Mouse (Mus musculus) kidney, postnatal 14 days (tissue): Measurements from ENCODE around the gene Trak1.
A peak's percentile ranks its signal among the peaks of the same experiment; 100 is the strongest.

ENCODE experiments used
- DNase-seq: peaks from one replicate; pipeline ENCODE4 v3.0.0; 2022; ENCODE audit warnings: mixed read lengths

Trak1 gene

DNA sequence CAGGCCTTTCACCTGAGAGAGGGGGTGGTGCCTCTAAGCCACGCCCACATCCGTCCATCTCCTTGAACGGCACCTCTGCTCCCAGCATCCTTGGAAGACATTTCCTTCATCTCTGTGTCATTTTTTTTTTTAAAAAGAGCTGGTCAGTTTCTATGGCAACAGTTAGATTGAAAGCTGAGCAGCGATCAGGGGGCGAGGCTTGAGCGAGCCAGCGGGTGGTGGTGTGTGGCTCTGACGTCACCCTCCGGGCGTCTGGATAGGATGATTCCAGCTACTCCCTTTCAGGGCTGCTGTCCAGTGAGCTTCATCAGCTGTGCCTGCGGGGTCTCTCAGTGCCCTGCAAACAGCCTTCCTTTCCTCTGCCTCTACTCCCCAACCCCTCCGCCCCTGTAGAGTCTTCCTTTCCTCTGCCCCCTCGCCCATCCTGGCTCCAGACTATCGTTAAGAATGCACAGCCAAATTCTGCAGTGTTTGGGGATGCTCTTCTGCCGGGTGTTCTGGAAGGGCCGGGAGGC is 105.9 kb downstream of the Trak1 start:
- DNase-seq: peak; percentile 80

DNA sequence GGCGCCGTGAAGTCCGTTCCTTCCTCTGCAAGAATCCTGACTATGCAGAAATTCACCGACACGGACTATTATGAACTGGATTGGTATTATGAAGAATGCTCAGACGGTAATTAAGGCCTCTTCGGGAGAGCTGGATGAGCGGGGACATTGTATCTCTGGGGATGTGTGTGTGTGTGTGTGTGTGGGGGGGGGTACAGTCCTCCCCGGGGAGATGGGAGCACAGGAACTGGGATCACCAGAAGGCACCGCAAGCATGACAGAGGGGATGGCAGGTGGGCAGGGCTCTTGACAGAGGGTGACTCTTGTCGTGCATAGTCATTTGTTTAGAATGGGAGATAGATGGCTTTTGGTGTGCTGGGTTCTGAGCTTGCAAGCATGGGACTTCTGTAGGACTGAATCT is 106.4 kb downstream of the Trak1 start:
- no peak for DNase-seq

DNA sequence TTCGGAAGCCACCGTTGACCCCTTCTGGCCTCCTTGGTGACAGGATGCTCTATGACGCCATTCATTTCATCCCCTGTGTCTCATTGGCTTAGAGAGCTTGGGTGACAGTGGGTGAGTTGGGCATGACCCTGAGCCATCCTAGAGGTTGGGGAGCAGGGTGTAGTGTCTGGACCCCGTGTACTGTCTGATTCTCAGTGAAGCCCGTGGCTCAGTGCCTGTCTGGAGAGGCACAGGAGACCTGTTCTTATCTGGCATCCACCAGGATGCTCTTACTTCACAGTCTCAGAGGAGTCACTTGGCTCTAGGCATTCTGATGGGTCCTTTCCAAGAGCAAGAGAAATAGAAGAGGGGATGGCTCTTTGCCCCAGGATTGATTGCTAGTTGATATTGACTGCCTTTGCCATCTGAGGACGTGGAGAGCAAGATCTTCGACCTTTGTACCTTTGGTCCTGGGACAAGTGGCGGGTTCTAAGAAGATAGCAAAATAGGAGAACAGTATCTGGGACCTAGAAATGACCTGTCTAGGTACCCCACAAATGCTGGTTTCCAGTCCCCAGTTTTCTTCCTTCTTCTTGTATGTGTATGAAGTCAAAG is 107.9 kb downstream of the Trak1 start:
- DNase-seq: no peak

DNA sequence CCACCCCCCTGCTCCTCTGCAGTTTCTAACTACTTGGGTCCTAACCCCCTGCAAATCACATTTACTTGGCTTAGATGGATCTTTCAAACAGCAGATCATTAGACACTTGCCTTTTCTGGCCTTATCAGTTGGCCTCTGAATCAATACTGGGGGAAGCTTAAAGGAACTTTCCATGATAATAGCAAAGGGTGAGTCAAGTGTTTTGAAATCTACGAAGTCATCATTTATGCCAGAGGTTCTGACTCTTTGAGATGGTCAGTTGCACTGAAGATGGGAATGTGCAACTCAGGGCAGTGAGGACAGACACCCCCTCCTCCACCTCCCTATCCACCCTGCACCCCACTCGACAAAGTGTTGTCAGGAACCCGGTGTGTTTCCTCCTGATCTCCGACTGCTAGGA is 108.5 kb downstream of the Trak1 start:
- DNase-seq: no peak

DNA sequence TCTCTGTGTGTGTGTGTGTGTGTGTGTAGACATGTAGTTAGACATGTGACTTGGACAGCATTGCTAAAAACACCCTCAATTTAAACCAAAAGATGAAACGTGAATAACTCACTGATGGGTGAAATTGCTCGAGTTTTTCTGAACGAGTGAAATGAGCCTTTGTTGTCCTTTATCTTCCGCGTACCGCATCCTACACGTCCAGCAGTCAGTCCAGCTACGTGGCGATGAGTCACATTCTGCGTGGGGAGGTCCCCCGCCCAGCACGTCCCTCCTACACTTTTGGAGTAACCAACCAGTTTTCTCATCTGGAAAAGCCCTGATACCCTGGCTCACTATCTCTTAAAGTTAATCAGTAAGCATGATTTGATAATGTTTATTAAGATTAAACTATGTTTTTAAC is 116.9 kb downstream of the Trak1 start:
- DNase-seq: no peak

DNA sequence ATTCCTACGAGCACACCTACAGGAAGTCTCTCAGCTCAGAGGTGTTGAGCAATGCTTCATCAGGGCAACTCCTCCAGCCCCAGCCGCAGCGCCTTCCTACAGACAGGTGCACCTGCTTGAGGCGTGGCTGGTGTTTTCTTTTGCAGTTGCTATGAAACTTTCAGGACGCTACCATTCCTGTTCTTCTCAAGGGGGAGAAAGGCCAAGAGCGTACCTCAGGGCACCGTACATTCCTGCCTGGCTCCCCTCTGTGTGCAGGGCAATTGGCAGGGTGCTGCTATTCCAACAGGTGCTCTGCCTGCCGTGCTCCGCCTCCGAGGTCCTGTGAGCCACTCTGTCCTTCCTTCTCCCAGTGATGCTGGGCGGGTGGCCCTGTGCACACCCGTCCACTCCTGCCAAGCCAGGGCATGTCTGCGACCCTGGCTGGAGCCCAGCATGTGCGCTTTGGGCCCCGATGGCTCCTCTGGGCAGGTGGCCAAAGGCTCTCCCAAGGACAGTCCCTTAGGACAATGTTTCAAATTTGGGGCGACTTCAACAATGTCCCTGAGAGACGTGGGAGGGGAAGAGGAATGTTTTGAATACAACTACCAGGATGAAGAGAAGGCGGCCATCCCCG is 118.4 kb downstream of the Trak1 start:
- DNase-seq: peak; percentile 68

DNA sequence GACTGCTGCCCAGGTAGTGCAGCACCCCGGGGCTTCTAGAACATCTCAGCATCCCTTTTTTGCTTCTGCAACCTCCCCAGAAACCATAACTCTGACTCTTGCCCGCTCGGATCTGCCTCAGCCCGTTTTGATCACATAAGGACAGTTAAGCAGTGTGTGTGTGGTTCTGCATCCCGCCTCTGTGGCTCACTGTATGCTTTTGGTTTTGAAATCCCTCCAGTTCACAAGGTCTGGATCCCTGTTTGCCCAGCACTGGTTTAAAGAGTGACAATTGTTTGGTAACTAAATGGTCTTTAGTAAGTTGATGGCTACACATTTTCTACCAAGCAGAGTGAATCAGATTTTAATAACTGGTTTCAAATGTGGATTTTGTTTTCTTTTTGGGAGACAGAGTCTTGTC is 119.2 kb downstream of the Trak1 start:
- no peak for DNase-seq

DNA sequence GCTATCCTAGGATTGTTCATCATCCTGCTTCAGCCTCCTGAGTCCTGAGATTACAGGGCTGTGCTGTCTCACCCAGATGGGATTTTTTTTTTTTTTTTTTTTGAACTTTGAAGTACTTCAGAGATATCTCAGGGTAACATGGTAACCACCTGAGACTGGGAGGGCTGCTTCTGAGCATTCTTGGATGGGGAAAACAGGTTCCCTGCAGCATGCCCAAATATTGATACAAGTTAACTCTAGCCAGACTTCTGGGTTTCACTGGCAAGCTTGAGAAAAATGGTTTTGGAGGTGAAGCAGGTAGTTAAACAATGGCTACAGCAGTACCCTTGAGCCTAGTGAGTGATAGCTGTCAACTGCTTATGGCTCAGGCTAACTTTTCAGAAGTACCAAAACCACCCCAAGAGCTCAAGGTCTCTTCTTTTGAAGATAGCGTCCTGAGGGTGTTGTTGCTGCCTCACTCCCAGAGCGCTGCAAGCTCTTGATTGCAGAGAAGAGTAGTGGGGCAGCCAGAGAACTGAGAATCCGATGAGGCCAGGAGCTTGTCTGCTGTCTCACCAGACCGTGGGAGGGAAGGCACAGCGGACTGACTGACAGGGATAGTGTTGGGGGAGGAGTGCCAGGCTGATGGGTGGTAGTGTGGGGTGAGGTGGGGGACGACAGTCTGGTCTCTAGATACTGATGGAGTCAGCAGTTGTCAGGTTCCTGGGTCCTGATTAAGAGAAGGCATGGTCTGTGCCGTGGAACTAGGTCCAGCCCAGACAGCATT is 119.8 kb downstream of the Trak1 start:
- no peak for DNase-seq

DNA sequence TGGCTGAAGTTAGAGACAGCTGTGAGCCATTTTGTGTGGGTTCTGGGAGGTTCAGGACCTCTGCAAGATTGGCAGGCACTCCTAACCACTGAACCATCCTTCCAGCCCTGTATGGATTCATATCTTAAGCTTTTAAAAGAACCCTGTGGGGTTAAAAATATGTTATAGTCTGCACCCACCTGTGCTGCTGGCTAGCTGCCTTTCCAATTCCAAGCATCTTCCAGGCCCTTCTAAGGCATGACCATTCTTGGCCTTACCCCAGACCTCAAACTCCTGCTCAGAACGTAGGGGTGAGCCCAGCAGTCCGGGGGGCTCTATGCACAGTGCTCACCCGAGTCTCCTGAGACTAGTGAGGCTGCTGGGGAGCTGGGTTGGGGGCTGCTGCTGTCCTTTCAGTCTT is 121.7 kb downstream of the Trak1 start:
- DNase-seq: no peak

DNA sequence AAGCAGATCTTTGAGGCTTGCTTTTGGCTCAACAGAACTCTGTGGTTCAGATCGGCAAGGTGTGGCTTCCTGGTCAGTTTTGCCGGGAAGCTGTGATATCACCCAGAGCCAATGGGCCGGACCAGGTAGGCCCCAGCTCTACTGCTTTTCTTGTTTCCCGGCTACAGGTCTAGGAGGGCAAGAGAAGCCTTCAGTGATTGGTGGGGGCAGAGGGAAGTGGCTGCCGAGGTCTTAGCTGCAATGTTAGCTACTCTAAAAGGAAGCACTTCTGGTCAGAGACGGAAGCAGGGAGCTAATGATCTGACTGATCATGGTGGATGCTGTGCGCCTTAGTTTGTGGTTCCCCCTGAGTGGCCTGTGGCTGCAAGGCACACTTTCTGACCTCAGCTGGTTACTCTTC is 122.3 kb downstream of the Trak1 start:
- DNase-seq: no peak

DNA sequence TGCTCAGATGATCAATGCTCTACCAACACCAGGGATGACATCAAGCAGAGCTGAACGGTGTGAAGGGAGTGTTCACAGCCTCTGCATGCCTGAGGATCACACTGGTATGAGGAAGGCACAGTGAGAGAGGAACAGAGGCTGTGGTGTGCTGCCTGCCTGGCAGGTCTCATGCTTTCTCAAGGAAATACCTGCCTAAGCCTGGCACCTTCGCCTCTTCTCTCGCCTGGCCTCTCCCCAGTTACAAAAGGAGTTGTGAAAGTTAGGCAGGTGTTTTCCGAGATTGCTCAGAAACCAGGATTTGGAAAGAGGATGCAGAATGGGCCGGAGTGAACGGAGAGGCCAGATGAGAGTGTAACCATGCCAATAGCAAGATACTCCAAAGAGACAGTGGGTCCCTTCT is 123.5 kb downstream of the Trak1 start:
- DNase-seq: peak; percentile 3

DNA sequence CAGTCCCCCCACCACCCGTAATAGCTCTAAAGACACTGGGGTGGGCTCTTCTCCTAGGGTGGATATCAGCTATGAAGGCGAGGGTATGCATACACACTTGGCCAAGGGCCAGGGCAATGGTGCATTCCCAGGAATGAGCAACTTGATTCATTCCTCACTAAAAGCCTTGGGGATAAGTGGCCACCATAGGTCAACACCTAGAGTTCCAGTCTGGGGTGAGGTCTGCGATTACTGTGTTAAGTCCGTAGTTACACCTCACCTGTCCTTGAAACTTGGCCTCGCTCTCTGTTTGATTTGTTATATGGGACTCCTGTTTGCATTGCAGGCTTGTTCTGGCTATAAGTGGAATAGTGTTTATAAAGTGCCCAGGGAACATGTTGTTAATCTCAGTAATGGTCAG is 125.1 kb downstream of the Trak1 start:
- DNase-seq: peak; percentile 53

DNA sequence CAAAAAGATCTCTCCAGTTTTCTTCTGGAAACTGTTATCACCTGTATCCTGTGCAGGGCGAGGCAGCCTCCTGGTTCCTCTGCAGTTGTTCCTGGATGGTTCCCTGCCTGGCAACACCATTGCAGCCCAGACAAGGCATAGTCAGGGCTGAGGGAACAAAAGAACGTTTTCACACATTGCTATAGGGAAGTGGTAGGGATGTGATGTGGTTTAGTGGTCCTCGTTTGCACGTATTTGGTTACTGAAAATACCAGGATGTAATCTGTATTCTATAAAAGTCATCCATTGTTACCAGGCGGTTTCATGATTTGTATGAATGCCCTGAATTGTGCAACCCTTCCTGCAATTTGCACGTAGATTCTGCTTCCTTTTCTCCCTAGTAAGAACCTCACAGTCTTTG is 126.3 kb downstream of the Trak1 start:
- DNase-seq: no peak

DNA sequence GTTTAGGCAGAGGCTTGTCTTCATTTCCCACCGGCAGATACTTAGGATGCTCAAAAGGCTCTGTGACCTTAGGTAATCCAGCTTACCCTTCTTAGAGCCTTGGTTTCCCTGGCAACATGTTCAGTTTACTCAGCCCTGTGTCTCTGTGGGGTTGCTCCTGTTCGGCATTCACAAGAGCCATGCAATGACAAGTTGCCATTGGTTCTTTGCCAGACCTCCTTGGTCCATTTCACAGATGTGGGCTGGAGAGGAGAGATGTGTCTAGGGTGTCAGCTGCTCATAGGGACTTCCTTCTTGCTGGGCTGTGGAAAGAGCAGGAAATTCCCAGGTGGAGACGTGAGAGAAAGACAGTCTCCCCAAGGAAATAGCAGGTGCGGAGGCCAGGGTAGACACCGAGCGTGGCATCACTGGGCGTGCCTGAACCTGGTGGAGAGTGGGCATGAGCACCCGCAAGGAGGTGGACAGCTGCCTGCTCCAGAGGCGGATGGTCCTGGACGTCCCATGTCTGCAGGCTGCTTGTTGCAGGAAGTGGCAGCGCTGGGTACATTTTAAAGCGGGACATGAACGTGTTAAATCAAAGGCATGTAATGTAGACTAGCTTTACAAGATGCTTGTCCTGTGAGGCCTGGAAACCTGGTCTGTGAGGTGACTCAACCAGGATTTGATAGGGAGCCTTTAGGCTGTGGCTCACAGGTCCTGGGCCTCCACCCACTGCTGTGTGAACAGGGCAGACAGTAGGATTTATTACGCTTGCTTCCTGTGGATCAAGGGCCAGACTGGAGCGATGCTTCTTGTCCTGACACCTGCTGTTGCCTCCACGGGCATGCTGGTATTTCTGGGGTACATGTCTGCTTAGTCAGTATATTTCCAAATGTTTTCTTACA is 127.2 kb downstream of the Trak1 start:
- no peak for DNase-seq

DNA sequence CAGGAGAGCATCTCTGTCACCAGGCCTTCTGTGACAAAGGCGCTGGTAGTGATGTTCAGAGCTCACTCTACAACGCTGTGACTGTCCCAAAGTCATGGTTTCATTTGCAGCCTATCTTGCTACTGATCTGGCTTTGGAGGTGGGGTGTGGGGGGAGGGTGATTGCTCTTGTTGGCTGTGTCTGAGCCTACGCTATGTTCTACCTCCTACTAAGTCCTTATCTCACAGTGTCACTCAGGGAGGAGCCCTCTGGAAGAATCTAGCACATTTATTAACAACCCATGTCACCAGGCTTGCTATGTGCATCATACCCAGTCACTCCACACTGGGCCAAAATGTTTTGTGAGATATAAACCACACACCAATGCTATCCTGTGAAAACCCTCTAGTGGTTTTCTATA is 129.1 kb downstream of the Trak1 start:
- no peak for DNase-seq

DNA sequence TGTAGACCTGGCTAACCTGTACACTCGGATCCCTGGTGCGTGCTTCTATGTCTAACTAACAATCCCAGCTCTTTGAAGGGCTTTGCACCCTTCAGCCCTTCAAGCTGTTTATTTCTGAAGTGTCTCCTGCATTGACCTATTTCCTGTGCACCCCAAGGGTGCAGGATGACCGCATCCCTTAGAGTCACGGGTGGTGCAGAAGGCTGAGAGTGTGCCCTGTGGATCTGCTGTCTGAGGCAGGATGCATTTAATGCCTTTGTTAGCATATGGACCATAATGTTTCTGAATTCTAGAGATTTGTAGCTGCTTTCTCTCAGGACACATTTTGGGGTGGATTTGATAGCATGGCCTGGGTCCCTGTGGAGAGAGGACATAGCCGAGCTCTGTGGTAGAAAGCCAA is 129.6 kb downstream of the Trak1 start:
- no peak for DNase-seq

DNA sequence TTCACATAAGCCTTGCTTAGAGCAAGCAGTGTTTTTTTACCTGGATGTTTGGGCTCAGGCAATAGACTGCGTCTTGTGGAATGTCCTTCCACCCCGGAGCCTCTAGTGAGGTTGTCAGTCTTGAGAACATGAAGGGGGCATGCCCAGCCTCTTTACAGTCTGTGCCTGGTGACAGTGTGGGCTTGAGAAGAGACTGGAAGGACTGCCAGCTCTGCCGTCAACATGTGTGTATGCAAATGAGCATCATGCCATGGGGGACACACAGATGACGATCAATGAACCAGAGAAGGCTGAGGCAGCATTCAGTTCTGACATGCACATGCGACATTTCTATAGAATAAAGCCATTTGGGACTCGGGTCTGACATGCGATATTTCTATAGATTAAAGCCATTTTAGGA is 132.3 kb downstream of the Trak1 start:
- DNase-seq: no peak

DNA sequence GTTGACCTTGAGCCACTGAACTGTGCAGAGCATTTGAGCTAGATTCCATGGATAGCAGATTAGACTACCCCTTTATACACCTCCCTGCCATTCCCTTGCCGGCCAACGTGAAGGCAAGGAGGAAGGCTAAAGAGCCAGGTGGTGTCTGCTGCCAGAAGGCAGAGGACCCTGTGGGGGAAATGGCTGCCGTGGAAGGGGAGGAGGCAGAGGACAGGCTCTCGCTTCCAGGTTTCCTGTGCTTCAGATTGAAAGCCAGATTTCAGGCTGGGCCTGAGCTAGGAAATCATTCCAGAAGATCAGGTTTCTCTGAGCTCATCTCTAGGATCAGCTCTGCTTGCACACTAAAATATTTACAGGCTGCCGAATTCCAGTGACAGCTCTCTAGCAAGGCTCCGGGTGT is 133.1 kb downstream of the Trak1 start:
- DNase-seq: no peak

DNA sequence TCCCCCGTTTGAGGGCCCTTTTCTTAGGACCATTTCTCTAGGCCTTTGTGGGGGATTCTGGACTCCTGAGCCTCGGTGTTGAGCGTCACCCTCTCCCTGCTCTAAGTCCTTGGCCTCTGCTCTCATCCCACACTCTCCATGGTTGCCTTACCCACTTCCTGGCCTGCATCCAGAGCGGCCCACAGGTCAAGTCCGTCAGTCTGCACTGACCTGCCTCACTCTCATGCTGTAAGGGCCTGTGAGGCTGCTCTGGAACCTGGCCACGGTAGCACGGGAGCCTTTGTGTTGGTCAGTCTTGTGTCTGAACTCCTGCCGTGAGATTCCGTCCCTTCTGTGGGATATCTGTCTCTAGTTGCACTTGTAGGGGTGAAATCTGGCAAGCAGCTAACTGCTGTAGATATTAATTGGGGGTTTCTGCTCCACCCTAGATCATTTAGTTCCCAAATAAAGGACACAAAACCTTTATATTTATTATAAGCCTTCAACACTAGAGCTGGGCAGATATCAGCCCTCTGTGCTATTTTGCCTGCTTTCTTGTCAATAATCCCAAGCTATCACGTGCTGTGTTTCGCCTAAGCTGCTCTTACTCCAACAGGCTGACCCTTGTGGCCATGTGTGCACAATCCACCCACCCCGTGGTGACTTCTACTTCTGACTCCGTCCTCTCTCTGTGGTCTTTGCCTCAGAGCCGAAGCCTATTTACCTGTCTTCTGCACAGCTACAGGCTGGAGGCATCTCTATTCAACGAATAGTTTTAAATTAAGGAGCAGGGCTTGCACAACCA is 136.6 kb downstream of the Trak1 start:
- DNase-seq: peak; percentile 59

DNA sequence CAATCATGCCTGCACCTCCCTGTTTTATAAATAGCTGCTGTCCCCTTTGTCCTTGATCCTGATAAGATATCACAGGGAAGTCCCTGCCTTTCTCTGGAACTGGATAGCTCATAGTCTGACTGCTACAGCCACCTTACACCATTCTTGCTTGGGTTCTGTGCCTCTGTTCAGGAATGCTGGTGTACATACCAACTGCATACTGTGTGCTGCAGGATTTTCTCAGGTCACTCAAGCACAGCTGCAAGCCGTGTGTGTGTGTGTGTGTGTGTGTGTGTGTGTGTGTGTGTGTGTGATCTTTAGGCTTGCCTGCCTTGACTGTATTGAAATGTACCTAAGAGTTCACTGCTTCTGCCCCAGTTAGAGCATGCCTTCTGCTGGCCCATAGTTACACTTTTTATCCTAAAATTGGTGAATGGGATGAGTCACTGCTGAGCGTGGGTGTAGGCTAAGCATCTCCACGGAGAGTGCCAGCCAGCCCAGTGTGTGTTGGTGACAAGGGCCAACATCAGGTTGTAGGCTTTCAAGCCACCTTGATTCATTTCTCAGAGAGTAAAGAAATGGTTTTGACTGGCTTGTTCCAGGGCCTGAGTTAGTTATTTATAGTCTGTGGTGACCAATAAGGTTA is 138.1 kb downstream of the Trak1 start:
- no peak for DNase-seq

DNA sequence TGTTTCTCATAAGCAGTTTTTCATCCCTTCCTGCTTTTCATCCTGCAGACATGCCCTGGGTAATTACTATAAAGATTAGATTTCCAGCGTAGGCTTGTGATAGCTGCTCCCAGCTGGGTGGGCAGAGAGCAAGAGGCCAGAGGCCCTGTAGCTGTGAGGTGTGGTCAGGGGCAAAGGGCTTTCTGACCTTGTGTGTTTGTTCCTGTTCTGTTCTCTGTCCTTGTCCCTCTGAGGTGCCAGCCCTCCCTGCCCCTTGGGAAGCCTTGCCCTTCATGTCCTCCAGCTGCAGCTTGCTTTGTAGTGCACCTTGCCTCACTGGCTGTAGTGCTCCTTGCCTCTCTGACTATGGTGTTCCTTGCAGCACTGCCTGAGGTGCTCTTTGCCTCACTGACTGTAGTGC is 139.2 kb downstream of the Trak1 start:
- no peak for DNase-seq

DNA sequence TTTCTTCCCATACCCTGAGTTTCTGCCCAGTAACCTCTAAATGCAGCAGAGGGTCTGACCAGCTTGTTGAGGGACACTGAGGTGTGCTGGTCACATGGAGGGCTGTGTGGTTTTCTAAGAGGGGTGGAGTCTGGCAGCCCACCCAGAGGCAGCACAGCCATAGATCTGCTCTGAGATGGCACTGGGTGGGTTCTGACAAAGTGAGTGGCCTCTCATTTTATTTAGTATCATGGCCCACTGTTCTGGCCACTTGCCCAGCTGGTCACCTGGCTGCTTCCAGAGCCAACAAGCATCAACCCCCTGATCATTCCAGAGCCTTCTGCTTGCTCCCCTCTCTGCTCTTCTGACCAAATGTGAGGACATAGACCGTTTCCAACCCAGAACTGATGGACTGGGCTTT is 144.8 kb downstream of the Trak1 start:
- no peak for DNase-seq
